Mouse (Mus musculus) heart, embryonic 11.5 days (tissue): ENCODE measurements around the gene Olfr521. TPM values are rescaled to one million over a fixed set of nuclear protein-coding genes. Genes with fewer than 3 reads are reported as not detected.
"Not testable (repeated sequence)": the region's sequence is repeated elsewhere in the genome, so short reads cannot be mapped to it uniquely, and the experiment has no call there.

Experiments
- ATAC-seq: fragments of 200-750 bp; cut with Nextera tagmentation; replicated peaks from 2 replicates; pipeline ENCODE4 v1.8.0; 2017; ENCODE audit warnings: moderate library complexity; ENCODE audit not compliant: insufficient number of reproducible peaks, low FRiP score, low TSS enrichment
- H3K27ac ChIP-seq: fragments of 300-500 bp; sonication (generic); 2 replicates; pipeline ENCODE4 v1.5.1; 2014; ENCODE audit warnings: mild to moderate bottlenecking, low read depth, low read length
- H3K27me3 ChIP-seq: fragments of 300-500 bp; sonication (generic); 2 replicates; pipeline ENCODE4 v1.6.1; 2014; ENCODE audit warnings: mild to moderate bottlenecking, low read length, mixed read lengths; ENCODE audit not compliant: control insufficient read depth, insufficient read depth
- H3K36me3 ChIP-seq: fragments of 300-500 bp; sonication (generic); 2 replicates; pipeline ENCODE4 v1.6.1; 2014; ENCODE audit warnings: mild to moderate bottlenecking, low read length, moderate library complexity, mixed read lengths; ENCODE audit not compliant: control insufficient read depth, insufficient read depth
- H3K4me1 ChIP-seq: fragments of 300-500 bp; sonication (generic); 2 replicates; pipeline ENCODE4 v1.6.1; 2014; ENCODE audit warnings: low read length; ENCODE audit not compliant: control insufficient read depth, insufficient read depth
- H3K4me2 ChIP-seq: fragments of 300-500 bp; sonication (generic); 2 replicates; pipeline ENCODE4 v1.6.1; 2014; ENCODE audit warnings: mild to moderate bottlenecking, moderate library complexity
- H3K4me3 ChIP-seq: fragments of 300-500 bp; sonication (generic); 2 replicates; pipeline ENCODE4 v1.5.1; 2014; ENCODE audit warnings: low read depth, low read length
- H3K9ac ChIP-seq: fragments of 300-500 bp; sonication (generic); 2 replicates; pipeline ENCODE4 v1.6.1; 2014; ENCODE audit warnings: mild to moderate bottlenecking, low read depth, low read length, moderate library complexity
- H3K9me3 ChIP-seq: fragments of 300-500 bp; sonication (generic); replicated peaks from 2 replicates; pipeline ENCODE4 v1.6.1; 2016; ENCODE audit warnings: low read length; ENCODE audit not compliant: control insufficient read depth
- WGBS: fragments of 180-500 bp; shearing (Covaris S2); extraction: QIAGEN DNeasy Blood & Tissue Kit; methylation state at CpG from one replicate; pipeline ENCODE4 v1.1.7; 2014; ENCODE audit not compliant: insufficient replicate concordance; 5-methylcytosine and 5-hydroxymethylcytosine counted together
- polyA plus RNA-seq: library from polyadenylated mRNA; unstranded; fragments of >200 nt; fragmentation: Nextera tagmentation; extraction: Ambion mirVana; gene quantifications from 2 replicates; pipeline ENCODE4 v1.2.1, GENCODE M21; 2014

Gene Olfr521
- polyA plus RNA-seq, 1 experiment from 2014 or later = not detected

DNA sequence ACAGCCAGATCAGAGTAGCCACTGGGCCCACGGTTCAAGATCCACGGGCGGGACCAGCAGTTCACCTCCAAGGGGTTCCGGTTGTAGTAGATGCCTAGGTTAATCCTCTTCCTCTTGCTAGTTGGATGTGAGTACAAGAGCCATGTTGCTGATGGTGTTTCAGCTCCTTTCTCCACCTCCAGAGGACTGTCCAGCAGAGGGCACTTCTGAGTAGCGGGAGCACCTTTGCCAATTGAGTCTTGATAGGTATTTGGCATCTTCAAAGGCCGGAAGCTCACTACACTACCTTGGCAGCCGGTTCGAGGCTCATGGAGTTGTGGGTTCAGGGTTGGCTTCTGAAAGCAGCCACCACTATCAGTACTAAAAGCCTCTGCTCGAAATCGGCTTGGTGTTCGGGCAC is 50.1 kb downstream of the Olfr521 start:
- no peak overlapping the region for H3K4me3 ChIP-seq
- no peak for ATAC-seq
- no peak overlapping the region for H3K4me2 ChIP-seq
- no peaks in the 10 kb centered on the region for H3K36me3 ChIP-seq
- H3K9me3 ChIP-seq = no peaks in the 10 kb centered on the region
- no peaks in the 10 kb centered on the region for H3K27me3 ChIP-seq
- no peak overlapping the region for H3K9ac ChIP-seq
- H3K4me1 ChIP-seq = peaks cover 3% of the 10 kb centered on the region; the same call in 1 of the 2 replicates
- WGBS = 83% methylated on average over 11 of the region's 11 CpGs
- H3K27ac ChIP-seq = no peak overlapping the region

- not testable (repeated sequence) for ATAC-seq, H3K36me3 ChIP-seq, H3K9me3 ChIP-seq, H3K4me2 ChIP-seq, H3K9ac ChIP-seq, H3K4me3 ChIP-seq, H3K27ac ChIP-seq, H3K27me3 ChIP-seq
- peaks cover 11% of the 10 kb centered on the region; the same call in 1 of the 2 replicates for H3K4me1 ChIP-seq
- 20% methylated on average over 9 of the region's 9 CpGs for WGBS
Observed at GRCm38 (mm10) chr7:99818181-99818725, 54.9 kb downstream of the Olfr521 start.

Other genes with a start within 250 kb of the Olfr521 start
- 4.9 and 5.3 TPM in 2 replicates for gene Arrb1, start 228.0 kb upstream of the Olfr521 start, polyA plus RNA-seq
- gene Tpbgl, start 136.4 kb upstream of the Olfr521 start, polyA plus RNA-seq = 1.4 and 1.5 TPM in 2 replicates
- gene Slco2b1, start 52.2 kb upstream of the Olfr521 start, polyA plus RNA-seq = 0.36 and 0.39 TPM in 2 replicates
- gene Olfr520, start 33.2 kb upstream of the Olfr521 start, polyA plus RNA-seq = not detected in 2 replicates
- gene Neu3, start 64.9 kb downstream of the Olfr521 start, polyA plus RNA-seq = 2.9 and 3.2 TPM in 2 replicates
- 0.23 and 0.49 TPM in 2 replicates for gene Xrra1, start 95.6 kb downstream of the Olfr521 start, polyA plus RNA-seq
- 208 and 229 TPM in 2 replicates for gene Spcs2, start 100.0 kb downstream of the Olfr521 start, polyA plus RNA-seq
- 4.3 and 4.7 TPM in 2 replicates for gene Rnf169, start 216.9 kb downstream of the Olfr521 start, polyA plus RNA-seq
- gene Chrdl2, start 242.7 kb downstream of the Olfr521 start, polyA plus RNA-seq = 0.10 TPM in 1 of 2 replicates, not detected in the other